Mouse (Mus musculus) kidney, adult 9 months (tissue): Measurements from ENCODE around the gene Ascc3.

Source experiments
- DNase-seq: peaks from one replicate; pipeline ENCODE4 v3.0.0; 2022

Ascc3 gene

DNA sequence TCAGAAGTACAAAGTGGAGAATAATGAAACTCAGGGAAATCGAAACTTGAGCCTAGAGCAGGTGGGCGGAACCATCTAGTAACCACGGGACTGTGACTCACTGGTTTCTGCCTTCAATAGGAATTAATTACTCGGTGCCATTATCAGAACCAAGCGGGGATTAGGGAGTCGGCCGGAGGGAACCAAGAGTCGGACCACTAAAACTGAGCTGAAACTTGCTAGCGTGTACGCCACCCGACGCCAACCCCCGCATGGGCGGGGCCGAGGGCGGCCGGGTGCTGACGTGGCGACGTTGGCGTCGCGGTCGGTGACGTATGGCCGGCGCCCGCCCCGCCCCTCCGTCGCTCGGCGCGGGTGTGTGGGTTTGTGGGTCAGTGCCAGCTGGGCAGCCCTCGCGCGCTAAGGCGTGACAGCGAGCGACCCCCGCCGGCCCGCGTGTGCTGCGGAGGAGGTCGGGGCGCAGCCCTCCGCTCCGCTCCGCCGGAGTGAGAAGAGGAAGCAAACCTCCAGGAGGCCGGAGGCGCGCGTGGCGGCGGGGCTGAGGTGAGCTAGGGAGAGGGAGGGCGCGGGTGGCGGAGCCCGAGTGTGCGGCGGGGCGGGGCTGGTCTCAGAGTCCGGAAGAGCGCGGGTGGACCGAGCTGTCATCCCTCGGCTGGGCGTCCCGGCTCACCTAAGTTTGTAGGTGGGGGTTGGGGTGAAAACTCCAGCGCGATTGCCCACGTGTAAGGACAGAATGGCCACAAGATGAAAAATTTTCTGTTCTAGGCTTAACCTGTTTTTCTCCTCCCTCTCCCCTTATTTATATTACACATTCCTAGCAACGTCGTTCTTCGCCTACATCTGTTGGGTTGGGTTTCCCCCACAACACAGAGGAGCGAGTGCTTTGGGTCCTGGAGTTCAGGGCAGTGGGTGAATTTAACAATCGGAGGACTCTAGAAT, at the start of gene Ascc3:
Gene Ascc3 (plus strand): TSS at position 315 of the 939 bp plus-strand sequence.
- DNase-seq, result peak; percentile 93

DNA sequence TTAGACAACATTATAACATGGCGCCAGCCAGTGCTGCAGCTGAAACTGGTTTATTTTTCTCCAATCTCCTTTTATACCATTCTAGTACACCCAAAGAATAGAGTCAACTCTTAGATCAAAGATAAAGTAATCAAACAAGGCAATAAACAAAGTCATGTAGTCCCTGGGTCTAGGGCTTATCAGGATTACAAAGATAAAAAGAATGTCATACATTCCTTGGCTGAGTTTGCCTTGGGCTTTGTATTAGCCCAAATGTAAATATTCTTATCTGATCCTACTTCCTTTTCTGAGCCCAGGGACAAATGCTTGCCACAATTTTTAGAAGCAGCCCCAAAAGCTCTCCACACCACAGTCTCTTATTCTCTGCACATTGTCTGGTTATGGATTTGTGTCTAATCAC, 7.7 kb upstream of the Ascc3 start:
- DNase-seq, result no peak

DNA sequence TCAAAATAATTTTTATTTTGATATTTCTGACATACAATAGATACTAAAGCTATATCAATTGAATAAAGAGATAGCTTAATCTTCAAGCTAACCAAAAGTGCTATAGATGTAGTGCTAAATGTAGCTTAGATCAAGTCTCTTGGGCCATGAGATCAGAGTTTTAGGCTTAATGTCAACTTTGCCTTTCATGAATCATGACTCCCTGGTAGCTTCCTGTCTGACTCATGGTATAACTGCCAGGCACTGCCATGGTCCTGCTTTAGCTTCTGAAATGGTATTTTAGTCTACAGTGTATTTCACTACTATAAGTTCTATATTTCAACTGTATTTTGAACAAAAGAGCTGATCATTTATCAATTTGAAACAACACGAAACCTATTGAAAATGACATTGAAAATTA, 5.9 kb upstream of the Ascc3 start:
- no peak for DNase-seq

DNA sequence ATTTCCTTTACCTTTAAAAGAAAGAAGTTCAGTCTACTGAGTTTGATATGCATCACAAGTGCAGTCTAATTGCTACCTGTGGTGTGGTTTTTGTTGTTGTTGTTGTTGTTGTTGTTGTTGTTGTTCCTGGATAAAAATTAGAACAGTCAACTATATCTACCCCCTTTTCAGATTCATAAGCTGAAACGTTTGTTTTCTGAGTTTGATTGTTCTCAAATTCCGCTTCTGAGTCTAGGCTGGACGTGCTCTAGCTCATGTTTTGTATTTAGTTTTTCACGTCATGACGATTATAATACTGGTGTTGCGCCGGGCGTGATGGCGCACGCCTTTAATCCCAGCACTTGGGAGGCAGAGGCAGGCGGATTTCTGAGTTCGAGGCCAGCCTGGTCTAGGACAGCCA, 902 bp downstream of the Ascc3 start:
- DNase-seq, result peak; percentile 3

GRCm38 (mm10) chr10:50595340-50595739, 2.9 kb downstream of the Ascc3 start:
- no peak for DNase-seq

DNA sequence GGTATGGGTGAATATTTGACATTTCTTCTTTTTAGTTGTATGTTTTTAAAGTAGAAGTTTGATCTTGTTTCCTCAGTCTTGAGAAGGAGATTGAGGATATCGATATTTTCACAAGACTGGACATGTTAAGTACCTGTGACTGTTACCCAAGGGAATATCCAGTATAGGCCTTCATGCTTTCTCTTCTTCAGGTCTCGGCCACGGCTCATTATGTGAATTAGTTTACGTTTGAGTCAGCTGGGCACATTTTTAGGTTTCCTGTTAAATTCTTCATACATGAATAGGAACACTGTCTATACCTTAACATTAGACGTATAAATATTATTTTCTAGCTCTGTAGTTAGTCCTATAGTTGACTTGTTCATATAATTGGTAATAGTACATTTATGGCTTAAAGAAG, 12.4 kb downstream of the Ascc3 start:
- DNase-seq, result no peak

GRCm38 (mm10) chr10:50613840-50614239, 21.4 kb downstream of the Ascc3 start:
- DNase-seq, result no peak

DNA sequence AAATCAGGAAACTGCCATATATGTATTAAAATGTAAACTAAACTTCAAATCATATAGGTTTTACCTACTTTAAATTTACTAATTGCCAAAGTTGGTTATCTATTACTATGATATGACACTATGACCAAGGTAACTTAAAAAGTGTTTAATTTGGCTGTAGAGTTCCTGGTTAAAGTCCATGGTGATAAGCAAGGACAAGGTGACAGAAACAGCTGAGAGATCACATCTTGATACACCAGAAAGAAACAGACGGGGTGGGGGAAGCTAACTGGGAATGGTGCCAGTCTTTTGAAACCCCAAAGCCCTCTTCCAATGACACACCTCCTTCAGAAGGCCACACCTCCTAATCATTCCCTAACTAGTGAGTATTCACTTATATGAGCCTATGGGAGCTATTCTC, 33.4 kb downstream of the Ascc3 start:
- no peak for DNase-seq

DNA sequence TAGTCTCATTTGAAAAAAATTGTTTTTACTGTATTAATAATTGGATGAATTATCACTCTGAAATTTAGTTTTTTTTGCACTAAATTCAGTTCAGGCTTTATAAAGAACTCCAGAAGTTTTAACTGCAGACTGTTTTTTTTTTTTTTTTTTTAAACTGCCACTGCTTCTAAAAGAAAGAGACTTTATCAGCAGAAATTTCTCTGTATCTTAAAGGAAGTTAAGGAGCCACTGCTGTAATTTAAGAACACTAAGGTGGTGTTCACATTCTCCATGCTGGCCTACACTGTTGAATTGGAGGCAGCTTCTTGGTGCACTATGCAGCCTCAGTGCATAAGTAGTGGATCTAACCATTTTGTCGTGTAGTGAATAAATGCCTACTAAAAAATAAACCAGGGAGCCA, 47.1 kb downstream of the Ascc3 start:
- no peak for DNase-seq

- DNase-seq, result no peak
These were observed 58.1 kb downstream of the Ascc3 start for GRCm38 (mm10) chr10:50650612-50651011.

- no peak for DNase-seq
These were observed 61.1 kb downstream of the Ascc3 start for GRCm38 (mm10) chr10:50653551-50653950.

DNA sequence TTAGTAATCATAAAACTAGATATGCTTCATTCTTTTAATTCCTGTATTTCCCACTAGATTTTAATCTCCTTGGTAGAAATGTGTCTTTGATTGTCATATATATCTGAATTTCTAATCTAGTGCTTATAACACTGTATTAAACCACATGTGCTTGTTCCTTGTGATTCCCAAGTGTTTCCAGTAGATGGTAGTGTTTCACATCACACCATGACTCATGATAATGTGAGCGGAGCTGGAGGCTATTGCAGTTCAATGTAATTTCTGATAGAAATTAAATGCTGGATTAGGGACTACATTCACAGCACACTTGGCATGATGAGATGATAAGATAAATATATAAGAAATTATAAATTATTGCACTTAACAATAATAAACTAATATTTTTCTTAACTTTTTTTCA, 64.9 kb downstream of the Ascc3 start:
- DNase-seq, result peak; percentile 20

GRCm38 (mm10) chr10:50671517-50671916, 79.0 kb downstream of the Ascc3 start:
- DNase-seq, result no peak

DNA sequence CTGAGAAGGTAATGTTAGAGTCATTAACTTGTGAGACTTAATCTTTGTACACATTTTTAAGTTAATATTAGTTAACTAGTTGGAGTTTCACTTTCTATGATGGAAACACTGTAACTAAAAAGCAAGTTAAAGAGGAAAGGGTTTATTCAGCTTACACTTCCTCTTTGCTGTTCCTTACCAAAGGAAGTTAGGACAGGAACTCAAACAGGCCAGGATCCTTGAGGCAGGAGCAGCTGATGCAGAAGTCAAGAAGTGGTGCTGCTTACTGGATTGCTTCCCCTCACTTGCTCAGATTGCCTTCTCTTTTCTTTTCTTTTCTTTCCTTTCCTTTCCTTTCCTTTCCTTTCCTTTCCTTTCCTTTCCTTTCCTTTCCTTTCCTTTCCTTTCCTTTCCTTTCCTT, 97.9 kb downstream of the Ascc3 start:
- DNase-seq, result no peak

GRCm38 (mm10) chr10:50698836-50699433, 106.5 kb downstream of the Ascc3 start:
- DNase-seq, result peak; percentile 28

DNA sequence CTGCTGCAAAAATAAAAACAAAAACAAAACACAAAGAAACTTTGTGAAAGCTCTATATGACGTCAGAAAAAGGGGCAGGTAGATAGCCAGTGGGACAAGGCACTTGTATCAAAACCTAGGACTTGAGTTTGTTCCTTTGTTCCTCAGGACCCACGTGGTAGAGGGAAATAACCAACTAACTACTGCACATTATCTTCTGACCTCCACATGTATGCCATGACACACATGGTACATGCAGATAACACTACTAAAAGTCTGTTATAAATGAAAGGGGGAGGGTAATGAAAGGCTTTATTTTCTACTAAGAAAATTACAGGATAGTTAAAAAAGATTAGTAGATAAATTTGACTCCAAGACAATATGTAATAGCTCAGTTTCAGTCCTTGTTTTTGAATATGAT, 109.3 kb downstream of the Ascc3 start:
- DNase-seq, result no peak

DNA sequence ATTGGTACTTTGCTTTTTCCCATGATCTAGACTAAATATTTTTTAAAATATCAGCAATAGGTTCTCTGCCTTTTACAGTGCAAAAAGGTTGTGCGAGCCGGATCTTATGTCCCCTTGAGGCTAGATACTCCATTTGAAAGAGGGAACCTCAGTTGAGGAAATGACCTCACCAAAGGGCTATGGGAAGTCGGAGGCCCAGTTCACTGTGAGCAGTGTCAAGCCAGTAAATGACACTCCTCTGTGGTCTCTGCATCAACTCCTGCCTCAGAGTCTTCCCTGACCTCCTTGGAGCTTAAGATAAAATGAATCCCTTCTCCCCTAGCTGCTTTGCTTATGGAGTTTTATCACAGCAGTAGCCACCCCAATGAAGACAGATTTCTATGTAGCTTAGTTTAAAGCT, 109.9 kb downstream of the Ascc3 start:
- DNase-seq, result no peak

DNA sequence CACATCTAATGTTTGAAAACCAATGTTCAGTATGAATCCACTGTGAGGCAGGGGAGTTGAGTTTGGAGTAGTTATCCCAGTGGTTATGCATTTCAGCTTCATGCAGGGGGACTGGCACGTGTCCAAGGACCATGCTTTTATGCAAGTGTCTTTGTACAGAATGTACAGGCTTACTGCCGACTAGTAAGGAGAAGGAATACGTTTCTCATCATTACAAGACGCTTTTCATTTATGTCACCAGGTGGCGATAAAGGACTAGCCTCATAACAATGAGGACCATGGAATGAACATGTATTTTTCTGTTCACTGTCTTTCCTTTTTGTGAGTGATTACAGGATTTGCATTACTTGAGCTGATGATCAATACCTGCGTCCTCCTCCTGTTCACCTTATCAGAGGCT, 111.7 kb downstream of the Ascc3 start:
- DNase-seq, result peak; percentile 61

DNA sequence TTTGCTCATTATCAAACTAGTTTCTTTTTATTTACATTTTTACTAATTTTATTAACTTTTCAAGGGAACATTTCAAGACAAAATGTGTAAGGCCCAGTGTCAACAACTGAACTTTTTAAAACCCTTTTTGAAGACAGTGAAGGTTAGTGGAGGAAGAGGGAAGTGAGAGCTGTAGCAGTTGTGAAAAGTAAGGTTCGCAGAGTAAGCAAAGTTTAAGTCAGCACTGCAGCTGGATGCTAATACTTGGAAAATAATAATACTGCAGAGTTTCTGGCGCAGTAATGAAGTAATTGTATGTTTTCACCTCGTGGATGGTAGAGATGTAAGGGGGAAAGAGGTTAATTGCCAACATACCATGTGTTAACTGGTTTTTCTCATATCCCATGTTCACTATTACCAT, 112.4 kb downstream of the Ascc3 start:
- DNase-seq, result no peak

DNA sequence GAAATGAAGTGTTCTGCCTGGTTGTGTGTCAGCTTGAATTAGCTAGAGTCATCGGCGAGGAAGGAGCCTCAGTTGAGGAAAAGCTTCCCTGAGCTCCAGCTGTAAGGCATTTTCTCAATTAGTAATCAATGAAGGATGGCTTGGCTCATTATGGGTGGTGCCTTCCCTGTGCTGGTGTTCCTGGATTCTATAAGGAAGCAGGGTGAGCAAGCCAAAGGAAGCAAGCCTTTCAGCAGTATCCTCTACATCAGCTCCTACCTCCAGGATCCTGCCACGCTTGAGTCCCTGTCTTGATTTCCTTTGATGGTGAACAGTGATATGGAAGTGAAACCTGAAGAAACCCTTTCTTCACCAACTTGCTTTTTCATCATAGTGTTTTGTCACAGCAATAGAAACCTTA, 118.8 kb downstream of the Ascc3 start:
- DNase-seq, result no peak

DNA sequence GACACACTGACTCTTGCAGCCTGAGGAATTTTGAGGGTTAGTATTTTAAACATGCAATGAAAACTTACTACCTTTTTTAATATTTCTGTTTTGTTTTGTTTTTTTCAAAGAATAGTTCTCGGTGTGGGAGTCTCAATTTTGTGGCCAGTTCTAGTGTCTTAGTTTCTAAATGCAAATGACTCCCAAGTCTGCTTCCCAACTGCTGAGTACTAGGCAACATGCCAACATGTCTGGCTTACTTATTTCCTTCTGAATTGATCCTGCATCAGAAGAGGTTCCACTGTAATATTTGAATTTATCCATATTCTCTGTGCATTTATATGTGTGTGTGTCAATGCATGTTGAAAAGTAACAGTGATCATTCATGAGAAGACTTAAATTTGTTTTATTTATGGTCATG, 119.3 kb downstream of the Ascc3 start:
- peak; percentile 28 for DNase-seq

GRCm38 (mm10) chr10:50733459-50733858, 141.0 kb downstream of the Ascc3 start:
- no peak for DNase-seq

- DNase-seq, result no peak
These were observed 169.6 kb downstream of the Ascc3 start for GRCm38 (mm10) chr10:50762069-50762468.

DNA sequence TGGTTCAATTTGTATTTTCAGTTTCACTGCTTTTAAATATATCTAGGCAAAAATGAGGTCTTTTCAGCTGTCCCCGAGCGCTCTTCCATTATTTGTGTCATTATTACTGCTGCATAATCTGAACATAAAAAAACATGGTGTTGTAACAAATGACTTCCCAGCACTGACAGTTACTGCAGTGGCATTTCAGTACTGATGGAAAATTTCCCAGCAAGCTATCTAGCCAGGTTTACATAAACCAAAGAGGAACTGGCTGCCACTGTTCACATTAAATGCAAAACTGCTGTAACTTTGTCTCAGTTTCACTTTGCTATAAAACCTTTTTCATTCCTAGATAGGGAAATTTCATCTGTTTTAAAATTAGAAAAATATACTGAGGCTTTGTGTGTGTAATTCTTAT, 170.5 kb downstream of the Ascc3 start:
- DNase-seq, result no peak
